Mouse (Mus musculus): ENCODE data around the gene Ncs1. TPM values are rescaled to one million over a fixed set of nuclear protein-coding genes. Genes with fewer than 3 reads are reported as not detected.

The Ncs1 gene
- total RNA-seq (2022): 100 to 1,000 TPM; 243 to 310 (median 283) TPM

- peak; percentile 67 to 85 for DNase-seq (ENCODE audit: low spot score in 2 of 2)
Measured at GRCm38 (mm10) chr2:31245491-31246141, at the start of gene Ncs1. Gene Ncs1 (plus strand): TSS chr2:31245823.

GRCm38 (mm10) chr2:31198621-31199020 lies 47.0 kb upstream of the Ncs1 start:
- DNase-seq (ENCODE audit: low spot score in 2 of 2): peak in 1 of 2 experiments; percentile 42

DNA sequence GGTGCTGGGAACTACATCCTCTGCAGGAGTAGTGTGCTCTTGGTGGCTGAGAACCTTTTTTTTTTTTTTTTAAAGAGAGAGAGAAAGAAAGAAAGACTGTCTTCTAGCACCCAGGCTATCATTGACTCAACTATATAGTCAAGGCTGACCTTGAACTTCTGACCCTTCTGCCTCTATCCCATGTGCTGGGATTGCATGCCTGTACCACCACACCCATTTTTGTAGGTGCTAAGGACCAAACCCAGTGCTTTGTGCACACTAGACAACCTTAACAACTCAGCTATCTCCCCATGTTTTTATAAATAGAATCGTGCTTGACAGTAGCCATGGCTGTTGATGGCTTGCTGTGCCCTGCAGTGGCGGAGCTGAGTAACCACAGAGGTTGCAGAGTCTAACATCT lies 45.6 kb upstream of the Ncs1 start:
- DNase-seq (ENCODE audit: low spot score in 2 of 2): no peak

- no peak for DNase-seq (ENCODE audit: low spot score in 2 of 2)
Measured at GRCm38 (mm10) chr2:31201851-31202250, 43.8 kb upstream of the Ncs1 start.

- DNase-seq (ENCODE audit: low spot score in 2 of 2): no peak
Measured at GRCm38 (mm10) chr2:31202357-31202756, 43.3 kb upstream of the Ncs1 start.

DNA sequence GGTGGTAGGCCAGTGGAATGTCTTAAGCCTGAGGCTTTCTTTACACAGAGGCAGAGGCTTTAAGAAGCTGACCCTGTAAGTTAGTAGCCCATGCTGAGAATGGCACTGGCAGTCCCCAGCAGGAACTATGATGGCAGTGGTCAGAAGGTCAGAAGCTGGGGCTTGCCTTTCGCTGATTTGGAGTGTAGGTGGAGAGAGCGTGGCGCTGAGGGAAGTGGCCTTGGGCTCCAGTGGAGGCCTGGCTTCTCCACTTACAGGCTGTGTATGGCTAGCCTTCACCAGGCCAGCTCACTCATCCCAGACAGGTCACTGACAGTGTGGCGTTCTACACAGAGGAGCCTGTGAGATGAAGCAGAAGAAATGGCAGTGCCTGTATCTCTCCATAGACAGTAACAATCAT lies 42.7 kb upstream of the Ncs1 start:
- no peak for DNase-seq (ENCODE audit: low spot score in 2 of 2)

DNA sequence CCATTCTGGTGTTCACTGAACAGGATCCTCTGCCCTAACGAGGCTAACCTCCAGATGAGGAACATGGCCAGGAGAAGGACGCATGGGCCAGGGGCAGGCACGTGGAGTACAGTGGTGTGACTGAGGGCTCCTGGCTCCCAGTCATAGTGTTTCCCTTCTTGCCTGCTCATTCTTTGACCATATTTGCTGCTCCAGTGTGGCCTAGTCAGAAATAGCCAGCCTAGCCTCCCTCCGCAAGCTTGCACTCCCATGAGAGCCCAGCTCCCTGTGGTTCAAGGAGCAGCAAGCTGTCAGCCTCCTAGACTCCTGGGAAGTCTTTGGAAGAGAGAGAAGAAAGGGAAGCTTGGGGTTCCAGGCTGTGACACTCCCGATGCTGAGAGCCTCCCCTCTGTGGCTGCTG lies 40.9 kb upstream of the Ncs1 start:
- no peak for DNase-seq (ENCODE audit: low spot score in 2 of 2)

GRCm38 (mm10) chr2:31206211-31206610 lies 39.4 kb upstream of the Ncs1 start:
- no peak for DNase-seq (ENCODE audit: low spot score in 2 of 2)

DNA sequence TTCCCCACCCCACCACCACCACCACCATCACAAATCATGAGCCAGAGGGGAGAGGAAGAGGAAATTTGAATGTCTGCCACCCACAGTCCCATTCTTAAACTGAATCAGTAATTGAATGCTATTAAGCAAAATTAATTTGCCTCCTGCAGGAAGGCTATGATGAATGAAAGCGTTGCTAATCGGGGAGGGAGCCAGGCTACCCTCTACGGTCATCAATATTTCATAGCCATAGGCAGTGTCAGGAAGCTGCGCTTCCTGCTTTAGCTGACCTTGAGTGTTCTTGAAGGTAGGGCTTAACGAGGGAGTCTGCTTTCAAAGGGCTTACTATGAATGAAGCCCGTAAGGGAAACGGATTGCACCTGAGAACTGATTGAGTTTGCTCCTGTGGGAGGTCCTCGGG lies 38.7 kb upstream of the Ncs1 start:
- no peak for DNase-seq (ENCODE audit: low spot score in 2 of 2)

GRCm38 (mm10) chr2:31208544-31209142 lies 37.0 kb upstream of the Ncs1 start:
- DNase-seq (ENCODE audit: low spot score in 2 of 2): no peak

- DNase-seq (ENCODE audit: low spot score in 2 of 2): no peak
Measured at GRCm38 (mm10) chr2:31209525-31209924, 36.1 kb upstream of the Ncs1 start.

DNA sequence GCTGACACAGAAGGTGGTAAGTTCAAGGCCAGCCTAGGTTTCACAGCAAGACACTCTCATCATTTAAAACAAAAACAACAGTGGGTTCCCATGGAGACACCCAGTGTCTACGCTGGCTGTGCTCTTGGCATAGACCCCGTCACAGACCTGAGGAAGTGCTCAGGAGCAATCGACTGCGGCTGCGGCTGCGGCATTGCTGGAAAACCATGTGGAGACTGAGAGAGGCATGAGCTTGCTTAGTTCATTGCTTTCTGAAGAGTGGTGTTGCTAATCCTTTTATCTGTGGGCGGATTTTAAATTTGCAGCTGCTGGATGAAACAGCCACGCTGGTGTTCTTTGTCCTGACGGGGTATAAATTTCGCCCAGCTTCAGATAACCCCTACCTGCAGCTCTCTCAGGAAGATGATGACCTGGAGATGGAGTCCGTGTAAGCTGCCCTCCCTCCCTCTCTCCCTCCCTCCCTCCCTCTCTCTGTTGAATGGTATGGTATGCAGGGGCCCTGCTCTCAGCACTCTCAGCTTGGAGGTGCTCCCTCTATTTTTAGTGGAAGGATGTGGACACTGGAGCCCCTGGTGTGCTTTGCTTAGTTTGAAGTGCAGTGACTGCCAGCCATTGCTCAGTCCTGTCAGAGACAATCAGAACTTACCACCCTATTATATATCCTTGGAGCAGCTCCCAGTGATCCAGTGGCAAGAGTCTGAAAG lies 35.3 kb upstream of the Ncs1 start:
- no peak for DNase-seq (ENCODE audit: low spot score in 2 of 2)

GRCm38 (mm10) chr2:31211204-31211603 lies 34.4 kb upstream of the Ncs1 start:
- no peak for DNase-seq (ENCODE audit: low spot score in 2 of 2)

- no peak for DNase-seq (ENCODE audit: low spot score in 2 of 2)
Measured at GRCm38 (mm10) chr2:31214211-31214796, 31.3 kb upstream of the Ncs1 start.

DNA sequence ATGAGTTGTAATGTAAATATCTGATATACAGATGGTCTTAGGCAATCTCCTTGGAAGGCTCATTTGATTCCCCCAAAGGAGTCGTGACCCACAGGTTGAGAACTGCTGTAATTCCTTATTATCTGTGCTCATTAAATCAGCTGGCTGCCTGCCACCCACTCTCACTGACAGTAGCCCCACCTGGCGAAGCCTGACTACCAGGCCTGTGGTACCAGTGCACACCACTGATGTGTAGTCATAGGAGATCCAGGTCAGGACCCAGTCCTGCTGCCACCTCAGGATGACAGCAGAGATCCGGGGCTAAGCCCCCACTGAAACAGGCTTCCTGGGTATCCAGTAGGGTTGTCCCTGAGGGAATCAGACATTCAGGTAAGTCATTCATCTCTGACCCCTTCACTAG lies 27.0 kb upstream of the Ncs1 start:
- DNase-seq (ENCODE audit: low spot score in 2 of 2): no peak

- no peak for DNase-seq (ENCODE audit: low spot score in 2 of 2)
Measured at GRCm38 (mm10) chr2:31219470-31219869, 26.2 kb upstream of the Ncs1 start.

DNA sequence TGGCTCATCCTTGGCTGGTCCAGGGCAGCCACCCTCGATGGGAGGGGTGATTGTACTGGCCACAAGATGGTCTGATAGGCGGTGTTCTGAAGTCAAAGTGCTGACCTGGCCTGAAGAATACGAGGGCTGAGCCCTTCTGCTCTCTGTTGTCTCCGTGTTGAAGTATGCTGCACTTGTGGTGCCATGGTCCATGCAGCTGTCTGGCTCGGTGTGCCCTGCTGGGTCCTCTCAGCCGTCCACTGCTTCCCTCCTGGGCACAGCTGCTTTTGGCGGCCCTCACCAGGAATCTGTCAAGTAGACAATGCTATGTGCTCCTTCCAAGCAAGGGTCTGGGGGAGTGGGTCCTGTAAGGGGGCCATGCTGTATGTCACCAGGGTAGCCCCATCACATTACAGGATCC lies 24.8 kb upstream of the Ncs1 start:
- DNase-seq (ENCODE audit: low spot score in 2 of 2): no peak

DNA sequence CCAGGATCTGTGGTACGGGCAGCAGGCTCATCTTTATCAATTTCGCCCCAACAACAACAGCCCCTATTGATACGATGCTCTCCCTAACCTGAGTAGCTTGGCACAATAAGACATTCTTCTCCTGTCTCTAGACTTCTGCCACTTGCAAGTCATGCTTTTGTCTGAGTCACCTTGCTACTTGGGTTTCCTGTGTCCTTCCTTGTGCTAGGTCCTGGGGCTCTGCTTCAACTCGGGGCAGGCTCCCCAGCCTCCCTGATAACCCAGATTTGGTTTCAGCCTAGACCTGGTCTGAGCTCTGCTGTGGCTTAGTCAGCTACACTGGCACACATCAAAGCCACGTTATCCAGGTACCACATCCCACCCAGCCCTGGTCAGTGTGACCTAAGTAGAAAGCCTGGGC lies 24.0 kb upstream of the Ncs1 start:
- DNase-seq (ENCODE audit: low spot score in 2 of 2): no peak

DNA sequence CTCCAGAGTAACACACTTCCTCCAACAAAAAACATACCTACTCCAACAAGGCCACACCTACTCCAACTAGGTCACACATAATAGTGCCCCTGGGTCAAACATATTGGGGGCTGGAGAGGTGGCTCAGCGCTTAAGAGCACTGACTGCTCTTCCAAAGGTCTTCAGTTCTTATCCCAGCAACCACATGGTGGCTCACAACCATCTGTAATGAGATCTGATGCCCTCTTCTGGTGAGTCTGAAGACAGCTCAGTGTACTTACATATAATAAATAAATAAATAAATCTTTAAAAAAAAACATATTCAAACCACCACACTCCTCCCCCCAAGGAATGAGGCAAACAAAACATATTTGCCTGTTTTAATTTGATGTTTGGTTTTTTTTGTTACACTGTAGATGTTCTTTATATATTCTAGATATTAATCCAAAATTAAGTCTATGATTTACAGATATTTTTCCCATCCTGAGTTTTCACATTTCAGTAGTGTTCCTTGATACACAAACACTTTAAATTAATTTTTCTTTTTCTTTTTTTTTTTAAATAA lies 16.8 kb upstream of the Ncs1 start:
- DNase-seq (ENCODE audit: low spot score in 2 of 2): no peak

GRCm38 (mm10) chr2:31239203-31239696 lies 6.4 kb upstream of the Ncs1 start:
- DNase-seq (ENCODE audit: low spot score in 2 of 2): no peak

DNA sequence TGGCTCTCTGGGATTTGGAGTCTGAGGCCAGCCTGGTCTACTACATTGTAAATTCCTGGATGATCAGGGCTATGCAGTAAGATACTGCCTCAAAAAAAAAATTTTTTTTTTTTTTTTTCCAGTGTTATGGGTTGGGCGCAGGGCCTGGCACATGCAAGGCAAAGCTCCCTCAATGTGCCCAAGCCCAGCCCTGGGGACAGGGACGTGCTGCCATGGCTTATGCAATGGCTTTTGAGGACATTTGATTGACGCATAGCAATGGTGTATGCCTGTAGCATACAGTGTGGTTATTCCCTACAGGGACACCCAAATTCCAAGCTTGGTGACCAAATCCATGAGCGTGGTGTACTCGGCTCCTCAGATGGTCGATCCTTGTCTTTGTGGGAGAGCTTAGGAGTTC lies 5.8 kb upstream of the Ncs1 start:
- DNase-seq (ENCODE audit: low spot score in 2 of 2): no peak

DNA sequence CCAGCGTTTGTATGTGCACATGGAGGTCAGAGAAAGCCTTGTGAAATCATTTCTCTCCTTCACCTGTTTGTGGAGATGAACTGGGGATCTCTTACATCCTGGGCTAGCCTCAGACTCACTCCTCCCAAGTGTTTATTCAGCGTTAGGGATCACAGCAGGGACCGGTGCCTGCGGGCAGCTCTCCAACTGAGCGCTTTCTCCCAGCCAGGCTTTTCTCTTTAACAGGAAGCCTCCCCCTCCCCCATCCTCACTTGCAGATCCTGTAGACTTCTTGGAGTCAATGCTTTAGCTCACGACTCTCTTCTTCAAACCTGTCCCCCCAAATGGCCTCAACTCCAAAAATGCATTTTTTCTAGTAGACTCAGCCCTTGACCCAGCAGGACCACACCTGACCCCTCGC lies 4.0 kb upstream of the Ncs1 start:
- DNase-seq (ENCODE audit: low spot score in 2 of 2): no peak

Measured in layer of hippocampus, adult 8-10 months (tissue).